Mouse (Mus musculus): ENCODE measurements around the gene Gm10488. TPM values are rescaled to one million over a fixed set of nuclear protein-coding genes. Genes with fewer than 3 reads are reported as not detected.
"Not testable (repeated sequence)": the region's sequence is repeated elsewhere in the genome, so short reads cannot be mapped to it uniquely, and the experiment has no call there.

The Gm10488 gene
- not detected for total RNA-seq (2021)
- long read RNA-seq, experiment 1 = 0 reads
- long read RNA-seq, experiment 2 = 0 reads

DNA sequence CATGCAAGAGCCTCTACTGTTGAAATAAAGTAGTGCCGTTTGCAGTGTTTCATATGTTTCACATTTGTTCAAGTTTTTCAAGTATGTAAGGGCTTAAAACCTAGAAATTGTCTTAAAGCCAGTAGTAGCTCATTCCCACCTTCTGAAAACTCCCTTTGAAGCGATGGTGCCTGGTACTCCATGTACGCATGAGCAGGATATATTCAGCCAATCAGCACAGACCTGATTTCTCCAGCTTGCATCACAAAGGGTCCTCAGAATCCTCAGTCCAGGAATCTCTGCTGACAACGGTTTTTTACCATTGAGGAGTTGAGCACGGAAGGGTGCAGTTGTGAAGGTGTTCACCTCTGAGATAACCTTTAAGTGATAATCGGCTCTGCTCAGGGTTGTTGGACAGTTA lies at the start of gene Gm10488:
TSS of gene Gm10488 (plus strand) at position 301 of the 400 bp plus-strand sequence.
- not testable (repeated sequence) for H3K27ac ChIP-seq; H3K4me3 ChIP-seq; DNase-seq (ENCODE audit: low spot score in 2 of 2)

Small RNAs within 50 kb of the gene (microRNA-seq; reads per million reads assigned to microRNA genes)
- gene Gm44298 = 0 reads per million in 2 experiments
